Mouse (Mus musculus): Measurements from ENCODE around the gene D430041D05Rik. TPM values are rescaled to one million over a fixed set of nuclear protein-coding genes. Genes with fewer than 3 reads are reported as not detected.

D430041D05Rik gene
- polyA plus RNA-seq, 1 experiment from 2014 or later: 7.9 TPM

GRCm38 (mm10) chr2:104226057-104226456, 184.8 kb downstream of the D430041D05Rik start:
- no peak overlapping the region for H3K9ac ChIP-seq (ENCODE audit: low read length)
- DNase-seq (ENCODE audit: low spot score) (no peak), ATAC-seq (no peak)
- H3K27me3 ChIP-seq (replicated peaks; ENCODE audit: control insufficient read depth, insufficient read depth, low read length): no peaks in the 10 kb centered on the region
- WGBS: 87% methylated on average over 4 of the region's 4 CpGs
- no peak overlapping the region for H3K27ac ChIP-seq (ENCODE audit: low read depth, low read length)
- no peaks in the 10 kb centered on the region for H3K4me1 ChIP-seq (ENCODE audit: control insufficient read depth, insufficient read depth, low read length)
- H3K4me2 ChIP-seq (ENCODE audit: low read length): no peak overlapping the region
- H3K9me3 ChIP-seq (replicated peaks; ENCODE audit: control insufficient read depth, low read length): no peaks in the 10 kb centered on the region
- H3K4me3 ChIP-seq (ENCODE audit: low read depth, low read length): no peak overlapping the region
- no peaks in the 10 kb centered on the region; the same call in 1 of the 2 replicates for H3K36me3 ChIP-seq (ENCODE audit: control insufficient read depth, insufficient read depth, low read length)

DNA sequence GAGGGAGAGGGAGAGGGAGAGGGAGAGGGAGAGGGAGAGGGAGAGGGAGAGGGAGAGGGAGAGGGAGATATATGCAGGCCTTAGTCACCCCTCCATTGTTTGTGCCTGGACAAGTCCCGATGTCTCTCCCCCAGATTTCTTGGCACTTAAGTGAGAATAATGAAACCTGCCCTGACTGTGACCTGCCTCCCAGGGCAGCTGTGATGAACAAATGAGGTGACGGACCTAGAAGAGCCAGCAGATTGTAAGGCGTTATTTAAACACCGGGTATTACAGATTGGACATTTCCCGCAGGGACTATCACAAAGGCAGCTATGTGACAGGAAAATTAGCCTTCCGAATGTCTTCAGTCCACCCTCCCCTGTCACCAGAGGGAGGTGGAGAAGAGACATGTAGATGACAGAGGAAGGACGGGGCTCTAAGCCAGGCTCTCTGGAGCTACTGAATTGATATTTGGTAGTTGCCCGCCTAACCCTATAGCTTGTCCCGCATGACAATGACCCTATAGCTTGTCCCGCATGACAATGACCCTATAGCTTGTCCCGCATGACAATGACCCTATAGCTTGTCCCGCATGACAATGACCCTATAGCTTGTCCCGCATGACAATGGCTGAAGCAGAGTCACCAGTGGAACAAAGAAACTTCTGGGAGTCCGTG, 191.0 kb downstream of the D430041D05Rik start:
- Histone ChIP-seq H3K9me3 (replicated peaks; ENCODE audit: control insufficient read depth, low read length) (no peaks in the 10 kb centered on the region), H3K36me3 (ENCODE audit: control insufficient read depth, insufficient read depth, low read length) (peaks cover 3% of the 10 kb centered on the region; the same call in 1 of the 2 replicates), H3K4me2 (ENCODE audit: low read length) (no peak overlapping the region), H3K4me1 (ENCODE audit: control insufficient read depth, insufficient read depth, low read length) (peaks cover 3% of the 10 kb centered on the region; the same call in 1 of the 2 replicates), H3K9ac (ENCODE audit: low read length) (no peak overlapping the region), H3K4me3 (ENCODE audit: low read depth, low read length) (no peak overlapping the region), H3K27ac (ENCODE audit: low read depth, low read length) (no peak overlapping the region), H3K27me3 (replicated peaks; ENCODE audit: control insufficient read depth, insufficient read depth, low read length) (no peaks in the 10 kb centered on the region)
- DNase-seq (ENCODE audit: low spot score) (peak; percentile 24), ATAC-seq (no peak; the same call in 1 of the 2 replicates)
- 63% methylated on average over 14 of the region's 14 CpGs for WGBS

GRCm38 (mm10) chr2:104218588-104219065, 192.2 kb downstream of the D430041D05Rik start:
- DNase-seq (ENCODE audit: low spot score): peak; percentile 29
- no peak overlapping the region for H3K9ac ChIP-seq (ENCODE audit: low read length)
- no peaks in the 10 kb centered on the region for H3K9me3 ChIP-seq (replicated peaks; ENCODE audit: control insufficient read depth, low read length)
- ATAC-seq: no peak
- H3K27ac ChIP-seq (ENCODE audit: low read depth, low read length): 0 out of 2 replicates have a peak overlapping the region, but pooled peaks have one; percentile 27
- no peaks in the 10 kb centered on the region for H3K27me3 ChIP-seq (replicated peaks; ENCODE audit: control insufficient read depth, insufficient read depth, low read length)
- H3K4me3 ChIP-seq (ENCODE audit: low read depth, low read length): no peak overlapping the region
- H3K36me3 ChIP-seq (ENCODE audit: control insufficient read depth, insufficient read depth, low read length): peaks cover 6% of the 10 kb centered on the region
- no peak overlapping the region for H3K4me2 ChIP-seq (ENCODE audit: low read length)
- H3K4me1 ChIP-seq (ENCODE audit: control insufficient read depth, insufficient read depth, low read length): peaks cover 3% of the 10 kb centered on the region; the same call in 1 of the 2 replicates
- WGBS: 70% methylated on average over 9 of the region's 9 CpGs

DNA sequence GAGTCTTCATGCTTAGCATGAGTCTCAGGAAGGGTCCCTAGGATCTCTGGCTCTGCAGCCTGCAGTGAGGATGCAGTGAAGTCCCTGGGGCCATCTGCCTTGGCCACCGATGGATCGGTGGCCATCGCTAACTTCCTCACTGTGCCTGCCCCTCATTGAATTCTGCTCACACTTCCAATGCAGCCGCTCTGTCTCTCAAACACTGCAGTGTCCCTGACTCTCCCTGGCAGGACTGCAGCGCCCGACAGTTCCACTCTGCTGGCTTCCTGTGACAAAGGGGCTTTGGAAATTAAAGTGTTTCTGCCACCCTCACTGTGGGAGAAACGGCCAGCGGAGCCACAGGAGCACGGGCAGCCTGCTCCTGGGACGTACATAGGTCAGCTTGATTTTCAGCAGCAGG, 192.7 kb downstream of the D430041D05Rik start:
- WGBS: 69% methylated on average over 10 of the region's 10 CpGs
- no peak for ATAC-seq
- Histone ChIP-seq H3K9me3 (replicated peaks; ENCODE audit: control insufficient read depth, low read length) (no peaks in the 10 kb centered on the region), H3K4me1 (ENCODE audit: control insufficient read depth, insufficient read depth, low read length) (peaks cover 3% of the 10 kb centered on the region; the same call in 1 of the 2 replicates), H3K4me3 (ENCODE audit: low read depth, low read length) (no peak overlapping the region), H3K27ac (ENCODE audit: low read depth, low read length) (peak overlapping the region; percentile 27; the same call in 1 of the 2 replicates), H3K27me3 (replicated peaks; ENCODE audit: control insufficient read depth, insufficient read depth, low read length) (no peaks in the 10 kb centered on the region), H3K9ac (ENCODE audit: low read length) (peak overlapping the region; percentile 25; the same call in 1 of the 2 replicates), H3K4me2 (ENCODE audit: low read length) (no peak overlapping the region), H3K36me3 (ENCODE audit: control insufficient read depth, insufficient read depth, low read length) (peaks cover 9% of the 10 kb centered on the region)
- no peak for DNase-seq (ENCODE audit: low spot score)

DNA sequence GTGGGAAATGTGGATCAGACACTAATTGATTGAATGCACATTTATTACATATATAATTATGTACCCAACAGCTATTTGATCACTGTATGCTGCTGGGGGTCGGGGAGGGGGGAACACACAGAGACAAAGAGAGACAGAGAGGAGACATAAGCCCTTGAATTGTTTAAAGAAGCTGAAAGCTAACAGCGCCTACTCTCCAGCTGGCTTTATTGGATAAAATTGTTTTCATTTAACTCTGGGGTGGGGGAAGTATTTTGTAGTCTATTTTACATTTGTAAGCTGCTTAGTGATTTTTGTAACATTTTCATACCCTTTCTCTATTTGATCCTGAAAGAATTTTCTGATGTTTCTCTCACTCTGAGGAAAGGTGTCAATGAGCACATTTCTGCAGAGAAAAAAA, 201.4 kb downstream of the D430041D05Rik start:
- Histone ChIP-seq H3K27me3 (replicated peaks; ENCODE audit: control insufficient read depth, insufficient read depth, low read length) (no peaks in the 10 kb centered on the region), H3K9me3 (replicated peaks; ENCODE audit: control insufficient read depth, low read length) (no peaks in the 10 kb centered on the region), H3K4me2 (ENCODE audit: low read length) (no peak overlapping the region), H3K4me1 (ENCODE audit: control insufficient read depth, insufficient read depth, low read length) (peaks cover 10% of the 10 kb centered on the region), H3K9ac (ENCODE audit: low read length) (no peak overlapping the region), H3K36me3 (ENCODE audit: control insufficient read depth, insufficient read depth, low read length) (peaks cover 8% of the 10 kb centered on the region), H3K4me3 (ENCODE audit: low read depth, low read length) (no peak overlapping the region), H3K27ac (ENCODE audit: low read depth, low read length) (no peak overlapping the region)
- DNase-seq (ENCODE audit: low spot score): no peak
- ATAC-seq: no peak
- WGBS: 65% methylated on average over 2 of the region's 2 CpGs

GRCm38 (mm10) chr2:104208415-104208814, 202.4 kb downstream of the D430041D05Rik start:
- Histone ChIP-seq H3K27me3 (replicated peaks; ENCODE audit: control insufficient read depth, insufficient read depth, low read length) (no peaks in the 10 kb centered on the region), H3K9ac (ENCODE audit: low read length) (no peak overlapping the region), H3K4me2 (ENCODE audit: low read length) (peak overlapping the region; percentile 23; the same call in 1 of the 2 replicates), H3K36me3 (ENCODE audit: control insufficient read depth, insufficient read depth, low read length) (peaks cover 3% of the 10 kb centered on the region), H3K9me3 (replicated peaks; ENCODE audit: control insufficient read depth, low read length) (no peaks in the 10 kb centered on the region), H3K27ac (ENCODE audit: low read depth, low read length) (peak overlapping the region; percentile 39; the same call in 1 of the 2 replicates), H3K4me3 (ENCODE audit: low read depth, low read length) (no peak overlapping the region), H3K4me1 (ENCODE audit: control insufficient read depth, insufficient read depth, low read length) (peaks cover 10% of the 10 kb centered on the region)
- DNase-seq (ENCODE audit: low spot score): no peak
- 64% methylated on average over 5 of the region's 5 CpGs for WGBS
- peak; percentile 53 for ATAC-seq

DNA sequence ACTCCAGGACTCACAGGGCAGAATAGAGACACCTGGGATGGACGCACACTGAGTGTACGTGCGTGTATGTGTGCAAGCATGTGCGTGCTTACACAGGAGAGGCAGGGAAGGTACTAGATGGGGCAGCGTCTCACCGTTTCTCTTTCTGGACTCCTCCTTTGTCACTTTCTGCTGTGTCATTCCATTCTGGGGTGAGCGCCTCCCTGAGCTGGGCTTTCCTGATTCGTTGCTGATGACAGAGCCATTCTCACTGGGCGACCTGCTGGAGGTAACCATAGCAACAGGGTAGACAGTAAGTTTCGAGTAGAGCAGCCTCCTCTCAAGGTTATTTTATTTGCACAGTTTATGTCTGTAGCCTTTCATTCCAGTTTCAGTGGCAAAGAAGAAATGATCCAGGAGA, 202.9 kb downstream of the D430041D05Rik start:
- 24% methylated on average over 10 of the region's 10 CpGs for WGBS
- Histone ChIP-seq H3K4me2 (ENCODE audit: low read length) (peak overlapping the region; percentile 23; the same call in 1 of the 2 replicates), H3K36me3 (ENCODE audit: control insufficient read depth, insufficient read depth, low read length) (peaks cover 2% of the 10 kb centered on the region; the same call in 1 of the 2 replicates), H3K9ac (ENCODE audit: low read length) (peak overlapping the region; percentile 25; the same call in 1 of the 2 replicates), H3K9me3 (replicated peaks; ENCODE audit: control insufficient read depth, low read length) (no peaks in the 10 kb centered on the region), H3K4me3 (ENCODE audit: low read depth, low read length) (no peak overlapping the region), H3K27ac (ENCODE audit: low read depth, low read length) (peak overlapping the region; percentile 68), H3K4me1 (ENCODE audit: control insufficient read depth, insufficient read depth, low read length) (peaks cover 10% of the 10 kb centered on the region), H3K27me3 (replicated peaks; ENCODE audit: control insufficient read depth, insufficient read depth, low read length) (no peaks in the 10 kb centered on the region)
- DNase-seq (ENCODE audit: low spot score): peak; percentile 81
- ATAC-seq: peak; percentile 88

- Histone ChIP-seq H3K9me3 (replicated peaks; ENCODE audit: control insufficient read depth, low read length) (no peaks in the 10 kb centered on the region), H3K4me2 (ENCODE audit: low read length) (no peak overlapping the region), H3K9ac (ENCODE audit: low read length) (no peak overlapping the region), H3K36me3 (ENCODE audit: control insufficient read depth, insufficient read depth, low read length) (peaks cover 2% of the 10 kb centered on the region; the same call in 1 of the 2 replicates), H3K4me1 (ENCODE audit: control insufficient read depth, insufficient read depth, low read length) (peaks cover 10% of the 10 kb centered on the region), H3K27me3 (replicated peaks; ENCODE audit: control insufficient read depth, insufficient read depth, low read length) (no peaks in the 10 kb centered on the region), H3K4me3 (ENCODE audit: low read depth, low read length) (no peak overlapping the region), H3K27ac (ENCODE audit: low read depth, low read length) (no peak overlapping the region)
- DNase-seq (ENCODE audit: low spot score): peak; percentile 41
- no peak for ATAC-seq
- 45% methylated on average over 8 of the region's 8 CpGs for WGBS
Observed at GRCm38 (mm10) chr2:104205623-104206022, 205.2 kb downstream of the D430041D05Rik start.

GRCm38 (mm10) chr2:104200211-104200610, 210.6 kb downstream of the D430041D05Rik start:
- H3K36me3 ChIP-seq (ENCODE audit: control insufficient read depth, insufficient read depth, low read length): 0 out of 2 replicates have a peak, but pooled peaks cover 3% of the 10 kb centered on the region
- DNase-seq (ENCODE audit: low spot score) (no peak), ATAC-seq (no peak)
- no peak overlapping the region for H3K4me3 ChIP-seq (ENCODE audit: low read depth, low read length)
- 53% methylated on average over 3 of the region's 3 CpGs for WGBS
- no peaks in the 10 kb centered on the region for H3K4me1 ChIP-seq (ENCODE audit: control insufficient read depth, insufficient read depth, low read length)
- H3K4me2 ChIP-seq (ENCODE audit: low read length): no peak overlapping the region
- no peak overlapping the region for H3K27ac ChIP-seq (ENCODE audit: low read depth, low read length)
- H3K9ac ChIP-seq (ENCODE audit: low read length): no peak overlapping the region
- H3K9me3 ChIP-seq (replicated peaks; ENCODE audit: control insufficient read depth, low read length): no peaks in the 10 kb centered on the region
- H3K27me3 ChIP-seq (replicated peaks; ENCODE audit: control insufficient read depth, insufficient read depth, low read length): no peaks in the 10 kb centered on the region

All from forebrain, embryonic 14.5 days (tissue).